Mouse (Mus musculus) adrenal gland, postnatal 10 days (tissue): ENCODE measurements around the gene Clasp1. TPM values are rescaled to one million over a fixed set of nuclear protein-coding genes. Genes with fewer than 3 reads are reported as not detected.

Experiments
- DNase-seq: peaks from one replicate; pipeline ENCODE4 v3.0.0; 2021; ENCODE audit warnings: mixed read lengths
- long read RNA-seq, 2 experiments: library from polyadenylated mRNA; stranded (forward); transcript quantifications; one replicate each; pipeline ENCODE4 v2.0.0; 2021
- total RNA-seq, 2 experiments: library from RNA; stranded (reverse); gene quantifications; 2 replicates each; pipeline ENCODE4 v1.2.3; 2021

Gene Clasp1
- total RNA-seq = 10 to 100 TPM; 39.7 to 60.7 TPM
- long read RNA-seq, experiment 1, full-length matches to known transcripts = 3 of 3 reads
- long read RNA-seq, experiment 1, partial matches to known transcripts = 0 of 3 reads
- long read RNA-seq, experiment 1, other reads (novel, unspliced or antisense) = 0 of 3 reads
- long read RNA-seq, experiment 2, partial matches to known transcripts = 0 of 2 reads
- long read RNA-seq, experiment 2, other reads (novel, unspliced or antisense) = 2 of 2 reads

- DNase-seq = peak; percentile 96
These were observed at the start of gene Clasp1 for GRCm38 (mm10) chr1:118388757-118389453. Gene Clasp1 (plus strand): TSS chr1:118389058.

GRCm38 (mm10) chr1:118343649-118344435 lies 45.0 kb upstream of the Clasp1 start:
- no peak for DNase-seq

- DNase-seq = no peak
These were observed 38.9 kb upstream of the Clasp1 start for GRCm38 (mm10) chr1:118349922-118350321.

- no peak for DNase-seq
These were observed 29.6 kb upstream of the Clasp1 start for GRCm38 (mm10) chr1:118359071-118359761.

- DNase-seq = no peak
These were observed 20.9 kb upstream of the Clasp1 start for GRCm38 (mm10) chr1:118367970-118368369.

- DNase-seq = no peak
These were observed 20.0 kb upstream of the Clasp1 start for GRCm38 (mm10) chr1:118368721-118369461.

- DNase-seq = no peak
These were observed 11.1 kb upstream of the Clasp1 start for GRCm38 (mm10) chr1:118377784-118378183.

- peak; percentile 22 for DNase-seq
These were observed 8.6 kb upstream of the Clasp1 start for GRCm38 (mm10) chr1:118380105-118380786.

- DNase-seq = peak; percentile 84
These were observed 616 bp upstream of the Clasp1 start for GRCm38 (mm10) chr1:118388127-118388756.

- DNase-seq = peak; percentile 66
These were observed 802 bp downstream of the Clasp1 start for GRCm38 (mm10) chr1:118389454-118390265.

- no peak for DNase-seq
These were observed 1.4 kb downstream of the Clasp1 start for GRCm38 (mm10) chr1:118390266-118390660.

GRCm38 (mm10) chr1:118390871-118391387 lies 2.1 kb downstream of the Clasp1 start:
- DNase-seq = no peak

- no peak for DNase-seq
These were observed 3.4 kb downstream of the Clasp1 start for GRCm38 (mm10) chr1:118392246-118392645.

- no peak for DNase-seq
These were observed 5.1 kb downstream of the Clasp1 start for GRCm38 (mm10) chr1:118393916-118394315.

- DNase-seq = no peak
These were observed 9.0 kb downstream of the Clasp1 start for GRCm38 (mm10) chr1:118397866-118398265.

- no peak for DNase-seq
These were observed 9.7 kb downstream of the Clasp1 start for GRCm38 (mm10) chr1:118398567-118398966.

- DNase-seq = no peak
These were observed 10.9 kb downstream of the Clasp1 start for GRCm38 (mm10) chr1:118399625-118400310.

GRCm38 (mm10) chr1:118401991-118402390 lies 13.1 kb downstream of the Clasp1 start:
- no peak for DNase-seq

- no peak for DNase-seq
These were observed 13.7 kb downstream of the Clasp1 start for GRCm38 (mm10) chr1:118402556-118402955.
